9 mouse cellular contexts compared by ENCODE assay signal in the genomic region with DNA sequence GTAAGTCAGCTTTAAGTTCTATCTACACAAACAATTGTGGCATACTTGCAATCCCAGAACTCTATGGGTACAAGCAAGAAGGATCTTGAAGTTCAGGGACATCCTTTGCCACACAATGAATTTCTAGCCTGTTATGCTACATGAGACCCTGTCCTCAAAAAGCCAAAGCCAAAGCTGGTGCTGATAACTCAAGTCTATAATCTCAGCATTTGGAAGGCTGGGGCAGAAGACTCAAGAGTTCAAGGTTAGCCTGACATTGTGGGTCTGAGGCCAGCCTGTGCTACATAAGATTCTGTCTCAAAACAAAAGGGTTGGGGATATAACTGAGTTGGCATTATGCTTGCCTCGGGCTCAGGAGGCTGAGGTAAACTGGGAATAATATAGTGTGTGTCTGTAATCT. TPM values are rescaled to one million over a fixed set of nuclear protein-coding genes. Genes with fewer than 3 reads are reported as not detected.
DNase-seq lines count a peak whose midpoint lies in the region; ATAC-seq and TF ChIP-seq lines count a peak whose summit lies in the region.
"Had no signal": no experiment of that assay in that cellular context is flagged by ENCODE, and none has a peak within 500 bp of the region (broad histone marks: within the 10 kb centered on the region; RNA-seq: fewer than 3 reads in every experiment).

No protein-coding gene starts in this region.

- H3K4me2 ChIP-seq in heart, embryonic 11.5 days: peak overlapping the region; percentile 73

- peaks cover 5% of the 10 kb centered on the region for H3K4me1 ChIP-seq in heart, embryonic 11.5 days (ENCODE audit: control insufficient read depth, insufficient read depth, low read length)
- peaks cover 41% of the 10 kb centered on the region for H3K4me1 ChIP-seq in G1E (ENCODE audit: insufficient read depth, low read depth, low read length)
- peaks cover 22% of the 10 kb centered on the region for H3K4me1 ChIP-seq in hindbrain, embryonic 10.5 days (replicated peaks)

- peaks cover 16% of the 10 kb centered on the region for H3K36me3 ChIP-seq in heart, embryonic 11.5 days (ENCODE audit: control insufficient read depth, insufficient read depth, low read length)
- peaks cover 32% of the 10 kb centered on the region for H3K36me3 ChIP-seq in G1E (replicated peaks)
- H3K36me3 ChIP-seq in hindbrain, embryonic 10.5 days: peaks cover 22% of the 10 kb centered on the region
- H3K36me3 ChIP-seq in macrophage (ENCODE audit: inconsistent target): peaks cover 22% of the 10 kb centered on the region

- no peak overlapping the region; the same call in 1 of the 2 replicates for H3K9ac ChIP-seq in heart, embryonic 11.5 days (ENCODE audit: low read depth, low read length)

- no peaks in the 10 kb centered on the region for H3K27me3 ChIP-seq in heart, embryonic 11.5 days (ENCODE audit: control insufficient read depth, insufficient read depth, low read length)
- no peaks in the 10 kb centered on the region for H3K27me3 ChIP-seq in G1E (ENCODE audit: insufficient read depth, low read length)
- no peaks in the 10 kb centered on the region for H3K27me3 ChIP-seq in hindbrain, embryonic 10.5 days (ENCODE audit: insufficient read depth, poor library complexity, severe bottlenecking)

- no peak for DNase-seq in heart, adult 9 months (ENCODE audit: low spot score in 2 of 2)
- DNase-seq in G1E (ENCODE audit: low spot score): no peak
- DNase-seq in hindbrain, embryonic 10.5 days (ENCODE audit: low spot score): no peak
- no peak for DNase-seq in urinary bladder, postnatal 36 days (ENCODE audit: low spot score in 2 of 2)
- no peak for DNase-seq in layer of hippocampus, postnatal 14 days (ENCODE audit: low spot score in 2 of 2)

- H3K9me3 ChIP-seq in heart, embryonic 11.5 days (replicated peaks; ENCODE audit: control insufficient read depth, low read length): peaks cover 4% of the 10 kb centered on the region; the same call in 1 of the 2 replicates
- peaks cover 23% of the 10 kb centered on the region for H3K9me3 ChIP-seq in G1E (replicated peaks)
- H3K9me3 ChIP-seq in hindbrain, embryonic 10.5 days: 0 out of 2 replicates have a peak, but pooled peaks cover 1% of the 10 kb centered on the region

- H3K27ac ChIP-seq in heart, embryonic 11.5 days (ENCODE audit: low read depth, low read length): no peak overlapping the region
- peak overlapping the region; percentile 98 for H3K27ac ChIP-seq in hindbrain, embryonic 10.5 days
- peak overlapping the region; percentile 96 for H3K27ac ChIP-seq in macrophage

- peaks cover 53% of the 10 kb centered on the region for H3K79me2 ChIP-seq in macrophage (ENCODE audit: inconsistent target)

- ATAC-seq in heart, embryonic 11.5 days (replicated peaks; ENCODE audit: insufficient number of reproducible peaks, low FRiP score, low TSS enrichment): no peak
- no peak for ATAC-seq in G1E (ENCODE audit: extremely low read depth, insufficient number of reproducible peaks, low FRiP score, poor library complexity, severe bottlenecking)
- ATAC-seq in megakaryocyte progenitor cell, adult 5-6 weeks (replicated peaks; ENCODE audit: poor library complexity): no peak

- H3K4me3 ChIP-seq in heart, embryonic 11.5 days (ENCODE audit: low read depth, low read length): peak overlapping the region; percentile 70
- H3K4me3 ChIP-seq in G1E (ENCODE audit: low read depth, low read length) (peak overlapping the region; percentile 86), macrophage (ENCODE audit: inconsistent target) (peak overlapping the region; percentile 94)
- H3K4me3 ChIP-seq in hindbrain, embryonic 10.5 days: peak overlapping the region; percentile 90

- 74% methylated on average over 1 of the region's 1 CpGs for WGBS in heart, embryonic 11.5 days (ENCODE audit: insufficient replicate concordance)
- WGBS in hindbrain, embryonic 10.5 days: 82% methylated on average over 1 of the region's 1 CpGs
- WGBS in macrophage (ENCODE audit: missing documents): 60% methylated on average over 1 of the region's 1 CpGs

- TF ChIP-seq CTCF in G1E (IDR thresholded peaks at IDR 0.05; ENCODE audit: low read depth, low read length): no peak

RNA-seq across cellular contexts. Expression of a gene that starts 1.1 kb away (rescaled TPM):
- 24.8 and 28.0 TPM in 2 replicates for polyA plus RNA-seq in heart, embryonic 11.5 days (2014; fragmentation: Nextera tagmentation; extraction: Ambion mirVana)
- total RNA-seq in G1E (2014; fragmentation: Nextera tagmentation) (21.3 and 28.7 TPM in 2 replicates), G1E (2017) (16.0 and 19.2 TPM in 2 replicates)
- polyA plus RNA-seq in G1E (2012) (2.8 and 3.7 TPM in 2 replicates), macrophage (2018) (10.6 to 14.1 TPM (median 12.4 TPM) in 3 replicates)
- polyA plus RNA-seq in hindbrain, embryonic 10.5 days (2016; fragmentation: Nextera tagmentation; extraction: Ambion mirVana): 51.9 and 70.0 TPM in 2 replicates
- total RNA-seq in macrophage (2018; cell fraction: chromatin; rRNA removed): 10 to 100 TPM; 26.3 to 89.1 (median 56.5) TPM
- total RNA-seq in macrophage (2018; cell fraction: cytosol; rRNA removed): 10 to 100 TPM in 24 of 26 experiments, 1 to 10 TPM in 2; 7.8 to 15.1 (median 12.0) TPM
- total RNA-seq in macrophage (2018; cell fraction: nucleus; rRNA removed): 10 to 100 TPM; 20.5 to 77.0 (median 38.5) TPM
- 7.7 and 11.9 TPM in 2 replicates for total RNA-seq in megakaryocyte progenitor cell, adult 5-6 weeks (2015)
- 9.5 and 13.0 TPM in 2 replicates for total RNA-seq in megakaryocyte progenitor cell, adult 5-6 weeks (2017)
- total RNA-seq in layer of hippocampus, postnatal 14 days (2021): 10 to 100 TPM; 31.4 to 32.4 TPM

RNA-seq across cellular contexts. Expression of a gene that starts 47.7 kb away (rescaled TPM):
- polyA plus RNA-seq in heart, embryonic 11.5 days (2014; fragmentation: Nextera tagmentation; extraction: Ambion mirVana): 13.8 and 17.9 TPM in 2 replicates
- total RNA-seq in G1E (2014; fragmentation: Nextera tagmentation): 85.6 and 101 TPM in 2 replicates
- total RNA-seq in G1E (2017): 62.7 and 75.4 TPM in 2 replicates
- polyA plus RNA-seq in G1E (2012): 1.8 and 2.7 TPM in 2 replicates
- 8.8 and 10.7 TPM in 2 replicates for polyA plus RNA-seq in hindbrain, embryonic 10.5 days (2016; fragmentation: Nextera tagmentation; extraction: Ambion mirVana)
- 10 to 100 TPM in 2 of 26 experiments, 1 to 10 TPM in 17, under 1 TPM in 1, not detected in 6; 0.99 to 21.2 (median 2.5) TPM for total RNA-seq in macrophage (2018; cell fraction: chromatin; rRNA removed)
- total RNA-seq in macrophage (2018; cell fraction: cytosol; rRNA removed): 1 to 10 TPM in 22 of 26 experiments, under 1 TPM in 4; 0.48 to 6.4 (median 1.9) TPM
- 10 to 100 TPM in 2 of 26 experiments, 1 to 10 TPM in 20, under 1 TPM in 3, not detected in 1; 0.52 to 23.4 (median 2.0) TPM for total RNA-seq in macrophage (2018; cell fraction: nucleus; rRNA removed)
- polyA plus RNA-seq in macrophage (2018): 1.9 to 5.2 TPM (median 2.9 TPM) in 3 replicates
- total RNA-seq in megakaryocyte progenitor cell, adult 5-6 weeks (2015): 8.2 and 21.1 TPM in 2 replicates
- total RNA-seq in megakaryocyte progenitor cell, adult 5-6 weeks (2017): 6.9 and 10.8 TPM in 2 replicates
- total RNA-seq in layer of hippocampus, postnatal 14 days (2021): 1 to 10 TPM; 2.9 to 3.0 TPM

RNA-seq across cellular contexts. Expression of a gene that starts 57.4 kb away (rescaled TPM):
- not detected in 2 replicates for polyA plus RNA-seq in heart, embryonic 11.5 days (2014; fragmentation: Nextera tagmentation; extraction: Ambion mirVana)
- total RNA-seq in G1E (2014; fragmentation: Nextera tagmentation): not detected in 2 replicates
- not detected in 2 replicates for total RNA-seq in G1E (2017)
- polyA plus RNA-seq in G1E (2012): not detected in 2 replicates
- polyA plus RNA-seq in hindbrain, embryonic 10.5 days (2016; fragmentation: Nextera tagmentation; extraction: Ambion mirVana): not detected in 2 replicates
- not detected for total RNA-seq in macrophage (2018; cell fraction: chromatin; rRNA removed)
- not detected for total RNA-seq in macrophage (2018; cell fraction: cytosol; rRNA removed)
- not detected for total RNA-seq in macrophage (2018; cell fraction: nucleus; rRNA removed)
- polyA plus RNA-seq in macrophage (2018): not detected in 3 replicates
- not detected in 2 replicates for total RNA-seq in megakaryocyte progenitor cell, adult 5-6 weeks (2015)
- not detected in 2 replicates for total RNA-seq in megakaryocyte progenitor cell, adult 5-6 weeks (2017)
- not detected for total RNA-seq in layer of hippocampus, postnatal 14 days (2021)
- total RNA-seq: common myeloid progenitor, adult 5-6 weeks had no signal
